Mouse (Mus musculus) MEL-GATA-1-ER (cell line): Measurements from ENCODE around the gene Ccz1.

ENCODE experiments used
- DNase-seq: peaks from one replicate; pipeline ENCODE4 v3.0.0-alpha.2; 2012; ENCODE audit warnings: low read depth; ENCODE audit errors: extremely low read depth

Ccz1 gene

DNA sequence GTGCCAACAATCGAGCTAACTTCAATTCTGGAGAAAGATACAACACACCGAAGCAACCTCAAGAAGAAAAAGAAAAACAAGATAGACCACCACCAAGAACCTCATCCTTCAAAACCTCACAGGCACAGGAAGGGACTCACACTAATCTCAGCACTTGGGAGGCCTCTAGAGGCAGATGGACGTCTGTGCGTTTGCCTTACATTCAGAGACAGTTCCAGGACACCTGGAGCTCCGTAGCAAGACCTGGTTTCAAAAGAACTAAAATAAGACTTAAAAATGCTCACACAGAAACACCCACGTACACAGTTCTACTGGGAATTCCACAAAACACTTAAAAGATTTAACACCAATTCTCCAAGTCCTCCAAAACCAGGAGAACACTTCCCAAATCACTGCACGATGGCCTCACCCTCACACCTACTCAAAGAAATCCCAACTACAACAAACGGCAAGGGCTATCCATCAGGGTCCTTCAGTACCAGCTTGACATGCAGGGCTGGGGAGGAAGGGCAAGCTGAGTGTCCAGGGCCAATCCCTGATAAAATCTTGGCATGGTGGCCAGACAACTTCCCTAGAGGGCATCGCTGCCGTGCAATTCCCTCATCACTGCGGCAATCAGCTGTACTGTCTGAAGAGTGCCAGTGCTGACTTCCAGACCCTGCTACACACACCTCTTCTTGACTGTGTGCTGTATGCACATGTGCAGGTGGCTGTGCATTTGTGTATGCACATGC, 19.9 kb downstream of the Ccz1 start:
- no peak for DNase-seq

DNA sequence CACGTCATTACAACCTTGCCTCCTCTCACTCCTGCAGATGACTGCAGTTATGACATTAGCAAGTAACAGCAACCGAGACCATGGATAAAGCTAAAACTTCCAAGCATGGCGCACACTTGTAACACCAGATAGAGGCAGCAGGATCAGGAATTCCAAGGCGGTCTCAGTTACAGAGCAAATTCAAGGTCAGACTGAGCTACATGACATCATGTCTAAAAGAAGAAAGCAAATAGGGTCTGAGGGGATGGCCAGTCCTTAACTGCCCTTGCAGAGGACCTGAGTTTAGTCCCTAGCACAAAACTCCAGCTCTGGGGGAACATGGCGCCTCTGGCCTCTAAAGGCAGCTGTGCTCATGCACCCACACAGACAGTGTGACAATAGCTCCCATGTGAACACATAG, 20.8 kb downstream of the Ccz1 start:
- DNase-seq: no peak

DNA sequence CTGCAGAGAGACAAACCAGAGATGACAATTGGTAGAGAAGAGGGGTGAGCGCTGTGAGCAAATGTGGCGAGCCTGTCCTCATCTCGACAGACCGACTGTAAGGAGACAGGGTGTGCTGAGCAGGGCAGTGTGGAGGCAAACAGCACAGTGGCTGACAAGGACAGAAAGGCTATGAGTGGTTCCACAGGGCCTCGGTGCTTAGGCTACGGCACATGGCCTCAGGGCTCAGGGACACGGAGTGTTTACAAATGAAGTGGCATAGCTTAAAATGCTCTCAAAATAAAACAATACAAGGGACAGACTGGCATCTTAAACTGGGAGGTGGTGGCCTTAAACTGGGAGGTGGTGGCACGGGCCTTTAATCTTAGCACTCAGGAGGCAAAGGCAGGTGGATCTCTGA, 21.4 kb downstream of the Ccz1 start:
- no peak for DNase-seq

DNA sequence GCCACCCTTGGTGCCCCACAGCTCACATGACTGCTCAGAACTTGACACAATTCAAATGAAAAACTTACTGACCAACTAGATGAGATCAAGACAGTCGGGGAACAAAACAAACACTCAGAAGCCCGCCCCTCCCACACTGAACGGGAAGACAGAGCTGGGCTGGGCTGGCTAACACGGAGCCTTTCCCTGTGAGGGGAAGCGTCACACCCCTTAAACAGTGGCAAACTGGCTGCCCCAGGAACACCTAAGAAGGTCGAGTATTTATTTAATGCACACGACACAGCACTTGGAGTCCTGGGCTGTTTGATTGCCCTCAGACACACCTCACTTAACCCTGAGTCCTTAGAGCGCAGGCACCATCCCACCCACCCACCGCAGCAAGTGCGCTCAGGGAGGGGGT, 22.0 kb downstream of the Ccz1 start:
- DNase-seq: no peak

DNA sequence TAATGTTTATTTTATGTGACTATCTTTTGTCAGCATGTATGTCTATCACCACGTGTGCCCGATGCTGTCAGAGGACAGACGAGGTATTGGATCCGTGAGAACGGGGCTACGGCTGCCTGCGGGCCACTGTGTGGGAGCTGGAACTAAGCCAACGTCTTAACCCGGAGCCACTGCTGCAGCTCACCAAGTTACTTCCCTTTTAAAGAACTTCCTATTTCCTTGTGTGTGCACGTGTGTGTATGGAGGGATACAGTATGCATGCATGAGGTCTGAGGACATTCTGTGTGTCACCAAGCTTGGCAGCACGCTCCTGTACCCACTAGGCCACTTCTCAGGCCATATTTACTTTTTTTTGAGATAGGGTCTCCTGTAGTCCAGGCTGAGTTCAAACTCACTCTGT, 24.6 kb downstream of the Ccz1 start:
- peak; percentile 75 for DNase-seq

DNA sequence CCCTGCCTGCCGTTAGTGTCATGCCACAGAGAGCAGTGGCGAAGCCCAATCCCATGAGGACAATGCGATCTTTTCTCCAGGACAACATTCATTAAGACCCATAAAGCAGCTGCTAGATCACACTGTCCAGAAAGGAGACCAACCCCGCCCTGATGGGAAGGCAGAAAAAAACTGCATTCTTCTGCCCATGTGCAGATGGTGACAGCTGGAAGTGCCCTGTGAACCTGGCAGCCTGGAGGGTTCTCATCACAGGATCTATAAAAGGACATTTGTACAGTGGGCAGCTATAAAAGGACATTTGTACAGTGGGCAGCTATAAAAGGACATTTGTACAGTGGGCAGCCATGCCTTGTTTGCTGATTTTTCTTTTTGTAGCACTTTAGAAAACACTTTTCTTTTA, 25.6 kb downstream of the Ccz1 start:
- no peak for DNase-seq

DNA sequence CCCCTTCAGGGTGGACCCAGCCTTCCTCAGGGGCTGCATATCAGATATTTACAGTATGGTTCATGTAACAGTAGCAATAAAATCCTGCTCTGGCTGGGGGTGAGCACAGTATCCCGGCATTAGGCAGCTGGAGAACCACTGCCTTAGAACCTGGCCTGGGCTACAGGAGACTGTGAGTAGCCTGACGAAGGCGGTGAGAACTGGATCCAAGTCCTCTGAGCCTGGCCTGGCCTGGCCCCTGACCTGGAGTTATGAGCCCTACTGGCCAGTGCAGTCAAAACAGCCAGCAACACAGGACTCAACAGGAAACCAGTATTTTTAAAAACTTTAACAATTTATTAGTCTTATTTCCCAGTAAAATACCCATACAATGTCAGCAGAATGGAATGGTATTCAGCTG, 27.1 kb downstream of the Ccz1 start:
- DNase-seq: no peak

DNA sequence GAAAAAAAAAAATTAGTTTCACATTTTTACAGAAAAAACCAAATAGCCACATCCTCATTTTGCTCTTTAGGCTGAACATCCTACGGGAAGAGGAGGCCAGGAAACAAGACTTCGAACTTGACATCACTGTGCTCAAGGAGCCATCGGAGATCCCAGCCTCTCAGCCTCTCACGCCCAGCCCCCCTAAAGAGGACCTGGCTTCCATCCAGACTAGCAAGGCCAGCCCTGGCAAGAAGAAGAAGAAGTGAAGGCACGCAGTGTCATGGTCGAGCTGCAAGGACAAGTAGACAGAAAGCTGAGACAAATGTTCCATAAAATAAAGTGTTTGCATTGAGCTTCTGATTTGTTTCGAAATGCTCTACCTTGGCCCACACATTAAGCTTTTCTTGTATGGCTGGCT, 29.3 kb downstream of the Ccz1 start:
- DNase-seq: no peak

DNA sequence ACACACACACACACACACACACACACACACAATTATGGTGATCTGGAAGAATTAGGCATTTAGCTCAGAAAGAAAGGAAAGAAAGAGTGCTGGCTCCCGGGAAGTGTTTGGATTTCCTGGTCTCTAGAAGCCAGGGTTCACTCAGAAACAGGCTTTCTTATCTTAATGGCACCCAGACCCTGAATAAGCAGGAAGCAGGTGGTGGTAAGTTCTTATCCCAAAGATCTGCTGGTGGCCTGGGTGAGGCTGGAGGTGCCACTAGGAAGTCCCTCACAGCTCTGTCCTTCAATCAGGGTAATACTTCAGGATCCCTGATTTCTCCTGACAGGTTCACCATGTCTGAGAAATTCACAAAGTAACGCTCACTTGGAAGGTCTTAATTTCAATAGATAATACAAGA, 32.3 kb downstream of the Ccz1 start:
- no peak for DNase-seq

DNA sequence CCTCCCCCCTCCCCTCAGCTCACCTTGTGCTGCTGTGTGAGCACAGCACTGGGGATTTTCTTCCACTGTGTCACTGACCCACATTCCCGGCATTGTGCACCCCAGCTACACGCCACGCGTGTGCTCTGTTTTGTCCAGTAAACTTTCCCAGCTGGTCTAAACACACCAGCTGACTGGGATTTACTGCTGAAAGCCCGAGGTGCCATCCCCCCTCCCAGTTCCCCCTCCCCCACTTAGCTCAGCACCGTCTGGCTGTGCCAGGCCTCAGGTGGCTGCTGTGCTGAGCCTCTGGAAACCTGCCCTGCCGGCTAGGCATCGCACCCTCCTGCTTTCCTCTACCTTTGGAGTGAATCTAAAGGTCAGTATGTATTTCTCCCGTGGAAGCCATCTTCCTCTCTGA, 33.8 kb downstream of the Ccz1 start:
- no peak for DNase-seq

DNA sequence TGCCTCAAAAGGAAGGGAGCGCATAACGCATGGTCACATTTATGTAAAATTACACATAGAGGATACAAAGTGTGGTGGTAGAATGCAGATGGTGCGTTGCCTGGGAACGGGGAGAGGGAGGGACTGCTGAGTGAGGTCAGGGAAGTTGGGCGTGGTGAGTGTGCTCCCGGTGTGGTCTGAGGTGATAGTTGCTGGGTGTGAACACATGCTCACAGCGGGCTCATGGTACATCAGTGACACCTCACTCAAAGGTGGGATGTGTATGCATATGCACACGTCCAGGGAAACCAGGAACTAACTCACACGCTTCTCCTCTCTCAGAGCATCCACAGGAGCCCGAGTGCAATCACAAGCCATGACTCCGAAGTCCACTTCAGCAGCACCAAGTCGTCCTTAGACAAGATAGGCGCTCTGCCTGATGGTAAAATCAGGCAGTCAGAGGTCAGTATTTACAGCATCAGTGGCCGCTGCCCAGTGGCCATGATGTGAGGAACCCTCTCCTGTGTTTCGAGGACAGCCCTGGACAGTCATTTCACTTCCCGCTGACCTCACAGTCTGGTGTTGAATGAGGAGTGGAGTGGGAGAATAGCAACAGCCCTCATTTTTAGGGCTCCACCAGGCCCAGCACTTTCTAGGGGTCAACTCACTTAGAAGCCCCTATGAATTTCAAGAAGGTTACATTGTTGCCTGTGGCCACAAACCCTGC, 37.8 kb downstream of the Ccz1 start:
- DNase-seq: no peak

DNA sequence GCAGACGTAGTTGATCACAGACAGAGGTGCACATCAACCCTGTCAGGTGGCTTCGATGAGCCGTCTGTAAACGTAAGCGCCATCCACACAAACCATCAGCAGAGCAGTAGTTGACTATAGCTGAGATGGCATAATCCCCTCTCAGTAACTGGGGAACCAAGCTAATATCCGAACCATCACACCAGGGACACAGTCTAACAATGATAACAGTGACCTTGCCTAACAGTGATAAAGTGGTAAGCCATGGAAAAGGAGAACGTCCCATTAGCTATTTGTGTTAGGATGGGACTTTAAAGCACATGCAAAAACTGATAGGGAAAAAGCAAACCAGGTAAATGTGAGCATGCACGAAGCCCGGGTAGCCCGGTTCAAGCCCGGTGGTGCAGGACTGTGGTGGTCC, 38.4 kb downstream of the Ccz1 start:
- no peak for DNase-seq

DNA sequence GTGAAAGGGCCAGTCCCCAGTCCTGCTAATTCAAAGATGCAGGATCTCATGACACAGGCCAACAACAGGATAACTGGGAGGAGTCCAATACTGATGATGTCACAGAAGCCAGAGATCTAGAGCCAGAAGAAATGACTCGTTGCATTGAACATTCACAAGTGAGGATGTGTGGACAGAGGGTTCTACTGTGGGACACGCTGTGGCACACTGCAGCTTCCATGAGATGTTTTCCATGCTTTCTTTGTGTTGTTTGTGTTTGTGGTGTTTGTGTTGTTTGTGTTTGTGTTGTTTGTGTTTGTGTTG, 39.1 kb downstream of the Ccz1 start:
- DNase-seq: no peak

DNA sequence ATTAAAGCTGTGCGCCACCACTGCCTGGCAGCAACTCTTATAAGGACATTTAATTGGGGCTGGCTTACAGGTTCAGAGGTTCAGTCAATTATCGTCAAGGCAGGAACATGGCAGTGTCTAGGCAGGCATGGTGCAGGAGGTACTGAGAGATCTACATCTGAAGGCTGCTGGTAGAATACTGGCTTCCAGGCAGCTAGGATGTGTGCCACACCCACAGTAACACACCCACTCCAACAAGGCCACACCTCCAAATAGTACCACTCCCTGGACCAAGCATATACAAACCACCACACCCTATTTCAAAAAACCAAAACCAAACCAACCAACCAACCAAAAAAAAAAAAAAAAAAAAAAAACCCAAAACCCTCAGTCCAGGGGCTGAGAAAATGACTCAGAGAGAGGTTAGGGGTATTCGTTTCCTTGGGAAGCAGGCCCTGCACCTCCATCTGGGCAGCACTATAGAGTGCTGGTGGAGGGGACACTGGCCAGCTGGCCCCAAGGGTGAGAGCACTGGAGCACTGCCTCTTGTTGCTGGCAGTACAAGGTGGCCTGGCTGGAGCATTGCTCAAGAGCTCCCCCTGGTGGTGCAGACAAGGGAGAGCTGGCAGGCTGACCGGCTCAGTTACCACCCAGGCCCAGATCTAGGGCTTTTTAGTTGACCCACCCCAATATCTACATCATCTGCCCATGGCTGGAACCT, 39.6 kb downstream of the Ccz1 start:
- DNase-seq: peak; percentile 43

DNA sequence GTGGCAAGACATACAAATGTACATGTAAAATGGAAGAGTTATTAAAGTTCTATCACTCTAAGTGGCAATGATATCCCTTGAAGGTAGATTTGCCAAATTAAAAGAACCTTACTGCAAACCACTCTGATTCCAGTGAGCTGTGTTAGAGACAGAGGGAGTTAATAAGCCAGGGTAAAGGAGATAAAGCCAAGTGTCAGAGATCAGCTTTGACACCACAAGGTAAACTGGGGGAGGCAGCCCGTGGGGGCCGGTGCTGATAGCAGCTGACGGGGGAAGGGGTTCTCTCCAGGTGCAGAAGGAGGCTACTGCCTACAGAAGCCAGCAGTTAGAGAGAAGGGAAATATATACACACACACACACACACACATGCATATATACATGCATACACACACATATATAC, 42.0 kb downstream of the Ccz1 start:
- DNase-seq: no peak

DNA sequence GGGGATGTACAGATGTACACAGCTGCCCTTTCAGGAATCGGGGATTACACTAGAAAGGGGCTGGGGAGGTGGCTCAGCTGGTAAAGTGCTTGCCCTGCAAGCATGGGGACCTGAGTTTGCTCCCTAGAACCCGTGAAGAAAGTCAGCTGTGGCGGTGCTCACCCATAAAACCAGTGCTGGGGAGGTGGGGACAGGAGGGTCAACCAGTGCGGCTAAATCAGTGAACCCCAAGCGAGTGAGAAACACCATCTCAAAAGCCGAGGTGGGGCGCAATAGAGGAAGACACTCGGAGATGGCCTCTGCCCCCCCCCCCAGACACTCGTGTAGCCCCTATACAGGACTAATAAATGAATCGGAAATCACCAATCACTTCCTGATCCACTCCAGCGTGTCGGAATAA, 48.0 kb downstream of the Ccz1 start:
- no peak for DNase-seq

DNA sequence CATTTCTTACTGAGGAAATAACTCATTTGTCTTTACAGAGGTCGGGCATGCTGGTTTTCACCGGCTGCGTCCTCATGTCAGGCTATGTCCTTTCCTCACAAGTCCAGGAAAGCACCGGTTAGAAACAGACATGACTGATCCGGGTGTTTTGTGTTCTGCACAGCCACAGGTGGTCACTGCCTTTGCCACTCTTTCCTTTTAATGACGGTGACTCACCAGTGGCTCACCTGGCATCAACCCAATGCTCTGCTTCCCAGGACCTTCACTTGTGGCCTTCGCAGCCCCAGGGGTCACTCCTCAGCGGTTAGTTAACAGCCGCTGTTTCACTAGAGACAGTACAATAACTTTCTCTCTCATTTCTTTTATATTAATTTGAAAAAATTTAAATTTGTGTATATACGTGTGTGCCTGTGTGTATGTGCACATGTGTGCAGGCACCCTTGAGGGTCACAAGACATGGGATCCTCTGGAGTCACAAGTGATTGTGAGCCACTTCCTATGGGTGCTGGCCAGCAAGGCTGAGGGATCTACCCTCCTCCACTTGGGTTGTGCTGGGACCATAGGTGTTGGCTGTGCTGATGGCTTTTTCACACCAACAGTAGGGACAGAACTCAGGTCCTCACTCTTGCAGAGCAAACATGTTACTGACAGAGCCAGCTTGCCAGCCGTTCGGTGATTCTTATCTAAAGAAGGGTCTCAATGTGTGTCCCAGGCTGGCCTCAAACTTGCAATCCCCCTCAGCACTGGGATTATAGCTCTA, 48.9 kb downstream of the Ccz1 start:
- no peak for DNase-seq

DNA sequence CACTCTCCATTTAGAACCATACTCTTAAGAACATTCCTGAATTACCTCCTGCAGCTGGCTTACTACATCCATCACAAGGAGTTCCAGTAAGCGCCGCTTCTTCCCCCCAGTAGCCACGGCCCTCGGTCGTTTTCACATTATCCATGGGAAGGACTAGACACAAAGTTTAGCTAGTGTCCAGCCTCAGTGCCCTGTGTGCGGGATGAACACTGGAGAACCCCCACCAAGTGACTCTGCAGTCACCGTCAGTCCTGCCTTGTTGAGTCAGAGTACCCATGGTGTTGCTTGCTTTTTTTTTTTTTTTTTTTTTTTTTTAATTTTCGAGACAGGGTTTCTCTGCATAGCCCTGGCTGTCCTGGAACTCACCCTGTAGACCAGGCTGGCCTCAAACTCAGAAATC, 53.5 kb downstream of the Ccz1 start:
- no peak for DNase-seq

DNA sequence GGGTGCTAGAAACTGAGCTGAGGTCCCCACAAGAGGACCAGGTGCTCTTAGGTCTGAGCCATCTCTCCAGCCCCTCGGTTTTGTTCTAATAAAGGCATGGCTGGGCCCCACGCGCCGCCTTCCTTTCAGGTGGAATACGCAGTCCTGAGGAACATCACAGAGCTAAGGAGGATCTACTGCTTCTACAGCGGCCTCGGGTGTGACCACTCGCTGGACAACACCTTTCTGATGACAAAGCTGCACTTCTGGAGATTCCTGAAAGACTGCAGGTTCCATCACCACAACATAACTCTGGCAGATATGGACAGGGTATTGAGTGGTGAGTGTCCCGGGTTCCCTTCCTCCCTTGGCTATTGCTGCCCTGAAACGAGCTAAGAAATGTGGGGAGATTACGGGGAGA, 55.1 kb downstream of the Ccz1 start:
- DNase-seq: no peak

DNA sequence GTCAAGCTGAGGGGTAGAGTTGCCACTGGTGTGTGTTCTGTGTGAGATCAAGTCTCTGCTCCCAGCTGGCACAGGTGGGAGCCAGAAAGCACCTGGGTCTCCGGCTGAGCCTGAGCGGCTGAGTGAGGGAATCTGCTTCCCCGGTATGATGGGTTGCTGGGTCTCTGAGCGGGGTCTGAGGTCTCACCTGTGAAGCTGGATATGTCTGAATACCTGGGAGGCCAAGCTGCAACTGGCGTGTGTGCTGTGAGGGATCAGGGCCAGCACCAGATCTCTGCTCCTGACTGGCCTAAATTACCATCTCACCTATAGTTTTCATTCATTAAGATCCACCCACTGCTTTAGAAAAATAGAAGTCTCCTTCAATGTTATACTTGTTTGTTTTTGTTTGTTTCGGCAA, 57.6 kb downstream of the Ccz1 start:
- no peak for DNase-seq

DNA sequence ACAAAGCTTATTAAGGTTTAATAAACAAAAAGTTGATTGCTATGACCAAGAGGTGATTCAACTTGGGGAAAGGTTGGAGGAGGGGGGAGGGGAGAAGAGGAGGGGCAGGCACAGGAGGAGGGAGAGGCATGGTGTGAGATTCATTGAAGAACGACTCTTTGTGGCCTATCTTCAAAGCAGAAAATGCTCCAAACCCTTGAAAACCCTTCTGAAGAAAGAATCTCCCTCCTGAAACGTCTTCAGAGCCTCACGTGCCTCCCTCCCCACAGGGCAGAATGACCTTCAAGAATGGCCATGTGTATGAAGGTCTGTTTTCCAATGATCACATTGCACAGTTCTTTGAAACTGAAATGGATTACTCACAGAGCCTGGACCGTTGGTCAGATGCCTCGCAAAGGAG, 64.7 kb downstream of the Ccz1 start:
- no peak for DNase-seq

DNA sequence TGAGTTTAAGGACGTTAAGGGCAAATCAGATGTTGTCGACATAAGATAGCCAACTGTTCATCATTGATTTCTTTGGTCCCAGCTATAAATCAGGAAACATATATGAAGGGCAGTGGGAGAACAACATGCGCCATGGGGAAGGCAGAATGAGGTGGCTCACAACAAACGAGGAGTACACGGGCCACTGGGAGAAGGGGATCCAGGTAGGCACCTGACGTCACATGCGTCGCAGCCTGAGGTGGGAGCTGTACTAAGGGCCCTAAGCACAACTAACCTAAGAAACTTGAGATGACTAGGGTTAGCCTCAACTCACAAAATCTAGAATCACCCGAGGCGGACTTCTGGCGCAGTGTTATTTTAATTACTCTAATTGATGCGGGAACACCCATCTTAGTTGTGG, 66.3 kb downstream of the Ccz1 start:
- DNase-seq: no peak
